ENCODE assay signal across 10 mouse cellular contexts in genomic region chr17:25951225-25951802, GRCm38 (mm10). TPM values are rescaled to one million over a fixed set of nuclear protein-coding genes. Genes with fewer than 3 reads are reported as not detected.
DNase-seq lines count a peak whose midpoint lies in the region; ATAC-seq and TF ChIP-seq lines count a peak whose summit lies in the region.
"Had no signal": no experiment of that assay in that cellular context is flagged by ENCODE, and none has a peak within 500 bp of the region (broad histone marks: within the 10 kb centered on the region; RNA-seq: fewer than 3 reads in every experiment).

No protein-coding gene starts in this region.

- ATAC-seq in limb, embryonic 11.5 days (ENCODE audit: insufficient number of reproducible peaks, low FRiP score, low TSS enrichment, low read depth): no peak
- ATAC-seq in stomach, embryonic 15.5 days (ENCODE audit: insufficient read depth, low FRiP score, low read depth): peak; percentile 29; the same call in 1 of the 2 replicates

- no peak for TF ChIP-seq EP300 in heart, adult 2 months (IDR thresholded peaks at IDR 0.05; ENCODE audit: insufficient read depth, low read depth, low read length)
- TF ChIP-seq EP300 in ES-Bruce4 (IDR thresholded peaks at IDR 0.05; ENCODE audit: insufficient read depth, low read depth, low read length): no peak

- H3K36me3 ChIP-seq in heart, adult 2 months (ENCODE audit: control insufficient read depth, insufficient read depth, low read length): no peaks in the 10 kb centered on the region
- H3K36me3 ChIP-seq in ES-Bruce4 (ENCODE audit: control insufficient read depth, insufficient read depth, low read length, poor library complexity, severe bottlenecking): no peaks in the 10 kb centered on the region
- H3K36me3 ChIP-seq in limb, embryonic 11.5 days (ENCODE audit: control insufficient read depth, insufficient read depth, low read length): no peaks in the 10 kb centered on the region
- no peaks in the 10 kb centered on the region for H3K36me3 ChIP-seq in stomach, embryonic 15.5 days

- no peaks in the 10 kb centered on the region for H3K4me1 ChIP-seq in heart, adult 2 months (ENCODE audit: control insufficient read depth, insufficient read depth, low read length)
- H3K4me1 ChIP-seq in ES-Bruce4 (ENCODE audit: control insufficient read depth, insufficient read depth, low read length): no peaks in the 10 kb centered on the region
- H3K4me1 ChIP-seq in embryonic fibroblast, embryonic 13.5 days (ENCODE audit: control insufficient read depth, insufficient read depth, low read length): no peaks in the 10 kb centered on the region
- H3K4me1 ChIP-seq in limb, embryonic 11.5 days (ENCODE audit: control insufficient read depth, insufficient read depth, low read length): peaks cover 6% of the 10 kb centered on the region
- H3K4me1 ChIP-seq in stomach, embryonic 15.5 days: peaks cover 12% of the 10 kb centered on the region

- no peaks in the 10 kb centered on the region for H3K9me3 ChIP-seq in ES-Bruce4 (replicated peaks; ENCODE audit: control insufficient read depth, insufficient read depth, low read length, poor library complexity, severe bottlenecking)
- H3K9me3 ChIP-seq in limb, embryonic 11.5 days (ENCODE audit: control insufficient read depth, low read length): no peaks in the 10 kb centered on the region
- no peaks in the 10 kb centered on the region for H3K9me3 ChIP-seq in stomach, embryonic 15.5 days

- 1% methylated on average over 33 of the region's 33 CpGs for WGBS in heart, adult 2 months
- under 1% methylated on average over 33 of the region's 33 CpGs for WGBS in limb, embryonic 11.5 days
- WGBS in stomach, embryonic 15.5 days: under 1% methylated on average over 33 of the region's 33 CpGs

- no peak overlapping the region for H3K27ac ChIP-seq in heart, adult 2 months
- H3K27ac ChIP-seq in ES-Bruce4 (ENCODE audit: insufficient read depth, low read length): no peak overlapping the region
- H3K27ac ChIP-seq in embryonic fibroblast, embryonic 13.5 days (ENCODE audit: insufficient read depth, low read length): no peak overlapping the region
- no peak overlapping the region for H3K27ac ChIP-seq in limb, embryonic 11.5 days (replicated peaks; ENCODE audit: low read depth, low read length)
- no peak overlapping the region for H3K27ac ChIP-seq in stomach, embryonic 15.5 days

- no peak for DNase-seq in heart, adult 2 months
- DNase-seq in heart, postnatal 25 days (ENCODE audit: low spot score): no peak
- no peak for DNase-seq in limb, embryonic 11.5 days (ENCODE audit: low spot score)
- DNase-seq in right cerebral cortex, adult 18-20 months: no peak
- DNase-seq in left cerebral cortex, postnatal 25 days (ENCODE audit: low spot score in 2 of 2): no peak

- TF ChIP-seq CTCF in heart, adult 2 months (IDR thresholded peaks at IDR 0.05): no peak
- TF ChIP-seq CTCF in ES-Bruce4 (IDR thresholded peaks at IDR 0.05; ENCODE audit: low read depth, low read length): no peak
- TF ChIP-seq CTCF in embryonic fibroblast, embryonic 13.5 days (IDR thresholded peaks at IDR 0.05; ENCODE audit: borderline replicate concordance, insufficient read depth, low read length): no peak

- peak overlapping the region; percentile 40 for H3K4me3 ChIP-seq in heart, adult 2 months
- H3K4me3 ChIP-seq in ES-Bruce4 (ENCODE audit: low read depth, low read length): peak overlapping the region; percentile 76
- peak overlapping the region; percentile 30 for H3K4me3 ChIP-seq in embryonic fibroblast, embryonic 13.5 days (ENCODE audit: insufficient read depth, low read length)
- peak overlapping the region; percentile 40 for H3K4me3 ChIP-seq in limb, embryonic 11.5 days (ENCODE audit: low read depth, low read length)
- peak overlapping the region; percentile 41 for H3K4me3 ChIP-seq in stomach, embryonic 15.5 days (replicated peaks)

- peak overlapping the region; percentile 46 for H3K9ac ChIP-seq in heart, adult 2 months (ENCODE audit: low read depth, low read length)
- H3K9ac ChIP-seq in ES-Bruce4 (ENCODE audit: low read depth, poor library complexity, severe bottlenecking): peak overlapping the region; percentile 47
- H3K9ac ChIP-seq in limb, embryonic 11.5 days (ENCODE audit: low read length): no peak overlapping the region
- 0 out of 2 replicates have a peak overlapping the region, but pooled peaks have one; percentile 9 for H3K9ac ChIP-seq in stomach, embryonic 15.5 days

- peaks cover 6% of the 10 kb centered on the region; the same call in 1 of the 2 replicates for H3K27me3 ChIP-seq in heart, adult 2 months (ENCODE audit: control insufficient read depth, insufficient read depth, low read length)
- no peaks in the 10 kb centered on the region for H3K27me3 ChIP-seq in ES-Bruce4 (ENCODE audit: control insufficient read depth, insufficient read depth, low read length, poor library complexity, severe bottlenecking)
- peaks cover 40% of the 10 kb centered on the region for H3K27me3 ChIP-seq in limb, embryonic 11.5 days (ENCODE audit: control insufficient read depth, insufficient read depth, low read length)
- peaks cover 38% of the 10 kb centered on the region for H3K27me3 ChIP-seq in stomach, embryonic 15.5 days (replicated peaks)

- H3K4me2 ChIP-seq in limb, embryonic 11.5 days (ENCODE audit: low read depth, severe bottlenecking): peak overlapping the region; percentile 69
- peak overlapping the region; percentile 85 for H3K4me2 ChIP-seq in stomach, embryonic 15.5 days

- H3K79me2 ChIP-seq in heart, adult 2 months (replicated peaks; ENCODE audit: control insufficient read depth, insufficient read depth, low read length): no peaks in the 10 kb centered on the region

- TF ChIP-seq POLR2A in heart, adult 2 months (IDR thresholded peaks at IDR 0.05; ENCODE audit: insufficient read depth, low read depth, low read length): no peak
- no peak for TF ChIP-seq POLR2A in ES-Bruce4 (IDR thresholded peaks at IDR 0.05; ENCODE audit: insufficient read depth, low read length)
- no peak for TF ChIP-seq POLR2A in embryonic fibroblast, embryonic 13.5 days (IDR thresholded peaks at IDR 0.05; ENCODE audit: low read depth, low read length)

- intact Hi-C loops in heart, adult 2 months (cut with DNase I): no loop called here
- intact Hi-C loops in heart, postnatal 25 days (cut with DNase I): no loop called here
- intact Hi-C loops in left cerebral cortex, postnatal 25 days (cut with DNase I): no loop called here

RNA-seq across cellular contexts. Expression of gene A930017K11Rik, which starts 1.1 kb away (rescaled TPM):
- total RNA-seq in heart, adult 2 months (2021): under 1 TPM; 0.27 to 0.37 TPM
- polyA plus RNA-seq in heart, adult 2 months (2012; rRNA removed): 0.44 and 0.61 TPM in 2 replicates
- under 1 TPM; 0.17 to 0.18 TPM for total RNA-seq in heart, postnatal 25 days (2021)
- not detected in 2 replicates for polyA plus RNA-seq in ES-Bruce4 (2011; ENCODE audit: insufficient read depth, insufficient read length, low read depth, missing spikeins)
- not detected in 2 replicates for polyA plus RNA-seq in embryonic fibroblast, embryonic 13.5 days (2011; ENCODE audit: insufficient read length, low read depth, missing spikeins)
- polyA plus RNA-seq in limb, embryonic 11.5 days (2014; fragmentation: Nextera tagmentation; extraction: Ambion mirVana): 0.18 and 0.33 TPM in 2 replicates
- 0.24 and 0.52 TPM in 2 replicates for polyA plus RNA-seq in stomach, embryonic 15.5 days (2015; fragmentation: Nextera tagmentation; extraction: Ambion mirVana)
- under 1 TPM in 1 of 2 experiments, not detected in 1; 0.23 TPM for total RNA-seq in left cerebral cortex, postnatal 25 days (2021)
- total RNA-seq: CH12.LX; hematopoietic stem cell, adult 5-6 weeks had no signal

RNA-seq across cellular contexts. Expression of gene Nhlrc4, which starts 6.6 kb away (rescaled TPM):
- total RNA-seq in heart, adult 2 months (2021): under 1 TPM; 0.10 to 0.30 TPM
- polyA plus RNA-seq in heart, adult 2 months (2012; rRNA removed): 0.15 and 2.8 TPM in 2 replicates
- total RNA-seq in heart, postnatal 25 days (2021): not detected
- polyA plus RNA-seq in ES-Bruce4 (2011; ENCODE audit: insufficient read depth, insufficient read length, low read depth, missing spikeins): 1.2 TPM in 1 of 2 replicates, not detected in the other
- polyA plus RNA-seq in embryonic fibroblast, embryonic 13.5 days (2011; ENCODE audit: insufficient read length, low read depth, missing spikeins): not detected in 2 replicates
- polyA plus RNA-seq in limb, embryonic 11.5 days (2014; fragmentation: Nextera tagmentation; extraction: Ambion mirVana): 0.27 TPM in 1 of 2 replicates, not detected in the other
- polyA plus RNA-seq in stomach, embryonic 15.5 days (2015; fragmentation: Nextera tagmentation; extraction: Ambion mirVana): 0.30 TPM in 1 of 2 replicates, not detected in the other
- not detected for total RNA-seq in left cerebral cortex, postnatal 25 days (2021)
- total RNA-seq: CH12.LX; hematopoietic stem cell, adult 5-6 weeks had no signal

RNA-seq across cellular contexts. Expression of gene Pigq, which starts 6.6 kb away (rescaled TPM):
- 10 to 100 TPM; 40.8 to 48.7 TPM for total RNA-seq in heart, adult 2 months (2021)
- polyA plus RNA-seq in heart, adult 2 months (2012; rRNA removed): 74.7 and 115 TPM in 2 replicates
- total RNA-seq in heart, postnatal 25 days (2021): 10 to 100 TPM; 49.0 to 55.6 TPM
- 61.8 and 62.8 TPM in 2 replicates for polyA plus RNA-seq in ES-Bruce4 (2011; ENCODE audit: insufficient read depth, insufficient read length, low read depth, missing spikeins)
- polyA plus RNA-seq in embryonic fibroblast, embryonic 13.5 days (2011; ENCODE audit: insufficient read length, low read depth, missing spikeins): 47.8 and 48.0 TPM in 2 replicates
- polyA plus RNA-seq in limb, embryonic 11.5 days (2014; fragmentation: Nextera tagmentation; extraction: Ambion mirVana): 50.9 and 52.8 TPM in 2 replicates
- 60.7 and 60.8 TPM in 2 replicates for polyA plus RNA-seq in stomach, embryonic 15.5 days (2015; fragmentation: Nextera tagmentation; extraction: Ambion mirVana)
- total RNA-seq in left cerebral cortex, postnatal 25 days (2021): 100 to 1,000 TPM; 116 to 118 TPM

RNA-seq across cellular contexts. Expression of gene Rab40c, which starts 31.8 kb away (rescaled TPM):
- 10 to 100 TPM; 15.2 to 17.6 TPM for total RNA-seq in heart, adult 2 months (2021)
- polyA plus RNA-seq in heart, adult 2 months (2012; rRNA removed): 20.5 and 33.8 TPM in 2 replicates
- 10 to 100 TPM; 17.0 to 17.4 TPM for total RNA-seq in heart, postnatal 25 days (2021)
- polyA plus RNA-seq in ES-Bruce4 (2011; ENCODE audit: insufficient read depth, insufficient read length, low read depth, missing spikeins): 21.3 and 22.7 TPM in 2 replicates
- 21.5 and 23.9 TPM in 2 replicates for polyA plus RNA-seq in embryonic fibroblast, embryonic 13.5 days (2011; ENCODE audit: insufficient read length, low read depth, missing spikeins)
- 19.2 and 19.7 TPM in 2 replicates for polyA plus RNA-seq in limb, embryonic 11.5 days (2014; fragmentation: Nextera tagmentation; extraction: Ambion mirVana)
- polyA plus RNA-seq in stomach, embryonic 15.5 days (2015; fragmentation: Nextera tagmentation; extraction: Ambion mirVana): 27.1 and 27.3 TPM in 2 replicates
- total RNA-seq in left cerebral cortex, postnatal 25 days (2021): 10 to 100 TPM; 46.7 to 50.9 TPM

RNA-seq across cellular contexts. Expression of gene Capn15, which starts 34.3 kb away (rescaled TPM):
- total RNA-seq in heart, adult 2 months (2021): 1 to 10 TPM; 6.1 to 7.4 TPM
- 15.1 and 15.5 TPM in 2 replicates for polyA plus RNA-seq in heart, adult 2 months (2012; rRNA removed)
- total RNA-seq in heart, postnatal 25 days (2021): 1 to 10 TPM; 7.1 to 7.8 TPM
- polyA plus RNA-seq in ES-Bruce4 (2011; ENCODE audit: insufficient read depth, insufficient read length, low read depth, missing spikeins): 14.2 and 17.0 TPM in 2 replicates
- 10.1 and 10.9 TPM in 2 replicates for polyA plus RNA-seq in embryonic fibroblast, embryonic 13.5 days (2011; ENCODE audit: insufficient read length, low read depth, missing spikeins)
- 23.8 and 25.7 TPM in 2 replicates for polyA plus RNA-seq in limb, embryonic 11.5 days (2014; fragmentation: Nextera tagmentation; extraction: Ambion mirVana)
- polyA plus RNA-seq in stomach, embryonic 15.5 days (2015; fragmentation: Nextera tagmentation; extraction: Ambion mirVana): 20.4 and 22.8 TPM in 2 replicates
- total RNA-seq in left cerebral cortex, postnatal 25 days (2021): 10 to 100 TPM; 47.0 to 51.6 TPM
